ENCODE assay signal across 18 mouse cellular contexts in genomic region chr4:100007721-100008120, GRCm38 (mm10).
DNase-seq lines count a peak whose midpoint lies in the region; ATAC-seq lines count a peak whose summit lies in the region.
"Had no signal": no experiment of that assay in that cellular context is flagged by ENCODE, and none has a peak within 500 bp of the region (broad histone marks: within the 10 kb centered on the region; RNA-seq: fewer than 3 reads in every experiment).

No protein-coding gene starts in this region.

- H3K9me3 ChIP-seq in forebrain, embryonic 11.5 days (ENCODE audit: control insufficient read depth, low read length), result no peaks in the 10 kb centered on the region
- H3K9me3 ChIP-seq in forebrain, embryonic 13.5 days (replicated peaks), result no peaks in the 10 kb centered on the region
- H3K9me3 ChIP-seq in heart, embryonic 12.5 days (replicated peaks), result no peaks in the 10 kb centered on the region
- H3K9me3 ChIP-seq: embryonic facial prominence, embryonic 10.5 days; embryonic facial prominence, embryonic 12.5 days; forebrain, embryonic 12.5 days; forebrain, embryonic 15.5 days; G1E had no signal

- no peak for ATAC-seq in forebrain, embryonic 11.5 days (replicated peaks; ENCODE audit: low FRiP score)
- no peak for ATAC-seq in forebrain, embryonic 13.5 days
- no peak for ATAC-seq in heart, embryonic 12.5 days (ENCODE audit: insufficient number of reproducible peaks, low FRiP score)
- ATAC-seq: activated CD4-positive, CD25-positive, alpha-beta regulatory T cell, adult 4 months; CD4-positive, CD25-positive, alpha-beta regulatory T cell, adult 4 months had no signal

- H3K4me1 ChIP-seq in forebrain, embryonic 11.5 days (replicated peaks; ENCODE audit: control insufficient read depth, insufficient read depth, low read length), result no peaks in the 10 kb centered on the region; the same call in 1 of the 2 replicates
- peaks cover 11% of the 10 kb centered on the region; the same call in 1 of the 2 replicates for H3K4me1 ChIP-seq in forebrain, embryonic 13.5 days
- peaks cover 8% of the 10 kb centered on the region for H3K4me1 ChIP-seq in heart, embryonic 12.5 days (replicated peaks)

- 86% methylated on average over 7 of the region's 7 CpGs for WGBS in forebrain, embryonic 11.5 days
- 90% methylated on average over 7 of the region's 7 CpGs for WGBS in forebrain, embryonic 13.5 days
- 35% methylated on average over 7 of the region's 7 CpGs for WGBS in heart, embryonic 12.5 days

- no peak overlapping the region for H3K9ac ChIP-seq in forebrain, embryonic 11.5 days (ENCODE audit: low read length)
- H3K9ac ChIP-seq in forebrain, embryonic 13.5 days, result no peak overlapping the region
- H3K9ac ChIP-seq in heart, embryonic 12.5 days, result no peak overlapping the region
- H3K9ac ChIP-seq: embryonic facial prominence, embryonic 12.5 days; forebrain, embryonic 12.5 days; forebrain, embryonic 15.5 days had no signal

- no peak overlapping the region for H3K4me3 ChIP-seq in forebrain, embryonic 11.5 days (ENCODE audit: low read depth, low read length)
- H3K4me3 ChIP-seq in forebrain, embryonic 13.5 days, result no peak overlapping the region
- no peak overlapping the region for H3K4me3 ChIP-seq in heart, embryonic 12.5 days
- H3K4me3 ChIP-seq: embryonic facial prominence, embryonic 10.5 days; embryonic facial prominence, embryonic 12.5 days; forebrain, embryonic 12.5 days; forebrain, embryonic 15.5 days had no signal

- no peaks in the 10 kb centered on the region for H3K36me3 ChIP-seq in forebrain, embryonic 11.5 days (ENCODE audit: control insufficient read depth, insufficient read depth, low read length)
- no peaks in the 10 kb centered on the region for H3K36me3 ChIP-seq in forebrain, embryonic 13.5 days (ENCODE audit: poor library complexity, severe bottlenecking)
- no peaks in the 10 kb centered on the region for H3K36me3 ChIP-seq in heart, embryonic 12.5 days
- H3K36me3 ChIP-seq: embryonic facial prominence, embryonic 10.5 days; embryonic facial prominence, embryonic 12.5 days; forebrain, embryonic 12.5 days; forebrain, embryonic 15.5 days; G1E had no signal

- no peak overlapping the region for H3K4me2 ChIP-seq in forebrain, embryonic 11.5 days (ENCODE audit: low read depth, low read length, severe bottlenecking)
- no peak overlapping the region for H3K4me2 ChIP-seq in forebrain, embryonic 13.5 days
- no peak overlapping the region for H3K4me2 ChIP-seq in heart, embryonic 12.5 days
- H3K4me2 ChIP-seq: embryonic facial prominence, embryonic 12.5 days; forebrain, embryonic 12.5 days; forebrain, embryonic 15.5 days had no signal

- peak; percentile 3 for DNase-seq in forebrain, embryonic 11.5 days (ENCODE audit: low spot score)
- DNase-seq in heart, postnatal 4 days, result peak; percentile 1
- DNase-seq in kidney, postnatal 10 days, result peak; percentile 2
- DNase-seq in kidney, adult 18-20 months, result no peak
- peak; percentile 53 for DNase-seq in retina, embryonic 14.5 days (ENCODE audit: low spot score)
- DNase-seq in frontal cortex, postnatal 25 days (ENCODE audit: low spot score in 2 of 2), result no peak
- DNase-seq: B cell, adult 2 months had no signal

- H3K27ac ChIP-seq in forebrain, embryonic 11.5 days (ENCODE audit: low read depth, low read length), result no peak overlapping the region
- no peak overlapping the region for H3K27ac ChIP-seq in forebrain, embryonic 13.5 days
- no peak overlapping the region for H3K27ac ChIP-seq in heart, embryonic 12.5 days (ENCODE audit: poor library complexity, severe bottlenecking)
- H3K27ac ChIP-seq: embryonic facial prominence, embryonic 12.5 days; forebrain, embryonic 12.5 days; forebrain, embryonic 15.5 days had no signal

- no peaks in the 10 kb centered on the region for H3K27me3 ChIP-seq in forebrain, embryonic 11.5 days (ENCODE audit: control insufficient read depth, insufficient read depth, low read length)
- no peaks in the 10 kb centered on the region for H3K27me3 ChIP-seq in forebrain, embryonic 13.5 days
- H3K27me3 ChIP-seq in heart, embryonic 12.5 days (replicated peaks), result 0 out of 2 replicates have a peak, but pooled peaks cover 3% of the 10 kb centered on the region
- H3K27me3 ChIP-seq: CH12.LX; embryonic facial prominence, embryonic 12.5 days; forebrain, embryonic 12.5 days; forebrain, embryonic 15.5 days; Patski had no signal

Comparison
In these comparisons a context has a peak if more than half of its experiments do, and no peak if none do; other contexts are left out.
1. DNase-seq: peak in forebrain, embryonic 11.5 days (single experiment), heart, postnatal 4 days (single experiment), kidney, postnatal 10 days (single experiment) and retina, embryonic 14.5 days (single experiment); none in kidney, adult 18-20 months (single experiment) and frontal cortex, postnatal 25 days (0 of 2).